In genomic region chr2:103662121-103662520, GRCm38 (mm10) we compare ENCODE assay signal across 8 mouse cellular contexts.
A peak's percentile ranks its signal among the peaks of the same experiment; 100 is the strongest.
DNase-seq lines count a peak whose midpoint lies in the region; ATAC-seq and TF ChIP-seq lines count a peak whose summit lies in the region.

No protein-coding gene starts in this region.

- no peak for TF ChIP-seq CTCF in C2C12 (IDR thresholded peaks at IDR 0.05; ENCODE audit: control insufficient read depth, insufficient read depth, insufficient read length)
- no peak for TF ChIP-seq CTCF in cerebellum, adult 2 months (IDR thresholded peaks at IDR 0.05; ENCODE audit: borderline replicate concordance, insufficient read depth, low read depth, low read length)

- H3K27ac ChIP-seq in cerebellum, adult 2 months (ENCODE audit: insufficient read depth, low read length), result no peak overlapping the region
- H3K27ac ChIP-seq in heart, embryonic 14.5 days (replicated peaks in 1 of 2; ENCODE audit: control insufficient read depth in 1 of 2, insufficient read depth in 1 of 2, low read depth in 2 of 2, low read length in 2 of 2), result peak overlapping the region; percentile 73 to 86

- H3K4me3 ChIP-seq in C2C12 (ENCODE audit: insufficient read depth, poor library complexity, severe bottlenecking) (no peak overlapping the region), myocyte (no peak overlapping the region)
- H3K4me3 ChIP-seq in cerebellum, adult 2 months (replicated peaks; ENCODE audit: insufficient read depth, low read depth, low read length), result no peak overlapping the region
- H3K4me3 ChIP-seq in heart, embryonic 14.5 days (ENCODE audit: control insufficient read depth in 1 of 2, insufficient read depth in 1 of 2, low read depth in 1 of 2, low read length in 2 of 2), result no peak overlapping the region

- peak overlapping the region; percentile 18 for H3K4me2 ChIP-seq in heart, embryonic 14.5 days (ENCODE audit: low read length)
- peak overlapping the region; percentile 70 for H3K4me2 ChIP-seq in myocyte (ENCODE audit: low read depth)

- H3K4me1 ChIP-seq in cerebellum, adult 2 months (ENCODE audit: control insufficient read depth, insufficient read depth, low read length), result peaks cover 8% of the 10 kb centered on the region; the same call in 1 of the 2 replicates
- H3K4me1 ChIP-seq in heart, embryonic 14.5 days (ENCODE audit: control insufficient read depth in 2 of 2, insufficient read depth in 2 of 2, low read length in 2 of 2), result peaks cover 35 to 68% of the 10 kb centered on the region in 2 experiments

- peaks cover 2% of the 10 kb centered on the region for H3K79me3 ChIP-seq in C2C12 (ENCODE audit: low read depth)

- H3ac ChIP-seq in C2C12 (ENCODE audit: control insufficient read depth, insufficient read length, low read depth) (no peak overlapping the region), myocyte (ENCODE audit: control insufficient read depth, insufficient read length) (no peak overlapping the region)

- H3K36me3 ChIP-seq in C2C12 (ENCODE audit: control insufficient read depth, insufficient read depth) (no peaks in the 10 kb centered on the region), myocyte (ENCODE audit: control insufficient read depth, insufficient read depth) (no peaks in the 10 kb centered on the region)
- H3K36me3 ChIP-seq in heart, embryonic 14.5 days (ENCODE audit: control insufficient read depth, insufficient read depth, low read length), result no peaks in the 10 kb centered on the region

- no peaks in the 10 kb centered on the region for H3K9me3 ChIP-seq in heart, embryonic 14.5 days (ENCODE audit: control insufficient read depth, low read length)

- ATAC-seq in heart, embryonic 14.5 days (ENCODE audit: insufficient number of reproducible peaks, insufficient read depth, low FRiP score, low read depth), result peak; percentile 78

- no peak for TF ChIP-seq POLR2A in cerebellum, adult 2 months (IDR thresholded peaks at IDR 0.05; ENCODE audit: borderline replicate concordance, insufficient read depth, low read length)
- TF ChIP-seq POLR2A in myocyte (IDR thresholded peaks at IDR 0.05; ENCODE audit: insufficient read length, low read depth), result no peak

- H3K27me3 ChIP-seq in C2C12 (ENCODE audit: control insufficient read depth, insufficient read depth, insufficient read length) (no peaks in the 10 kb centered on the region), myocyte (ENCODE audit: control insufficient read depth, insufficient read depth, insufficient read length) (no peaks in the 10 kb centered on the region)
- no peaks in the 10 kb centered on the region for H3K27me3 ChIP-seq in cerebellum, adult 2 months (ENCODE audit: control insufficient read depth, insufficient read depth, low read length)
- H3K27me3 ChIP-seq in heart, embryonic 14.5 days (ENCODE audit: control insufficient read depth, insufficient read depth, low read length), result no peaks in the 10 kb centered on the region

- H3K9ac ChIP-seq in heart, embryonic 14.5 days (ENCODE audit: low read length), result peak overlapping the region; percentile 58

- WGBS in cerebellum, adult 2 months, result 35% methylated on average over 4 of the region's 4 CpGs
- WGBS in heart, embryonic 14.5 days, result 15% methylated on average over 4 of the region's 4 CpGs

- DNase-seq in gastrocnemius, adult 18-20 months (ENCODE audit: low spot score), result peak; percentile 80
- no peak for DNase-seq in gastrocnemius, postnatal 4 days (ENCODE audit: low spot score in 2 of 2)
- DNase-seq in cerebellum, adult 2 months, result peak; percentile 41 to 83
- no peak for DNase-seq in ovary, adult 18-20 months (ENCODE audit: low spot score)
- DNase-seq in testis, postnatal 10 days (ENCODE audit: low spot score), result no peak

- H3K79me2 ChIP-seq in C2C12 (ENCODE audit: control insufficient read depth, insufficient read depth) (peaks cover 13% of the 10 kb centered on the region), myocyte (ENCODE audit: control insufficient read depth, insufficient read depth) (peaks cover 5% of the 10 kb centered on the region)

TF ChIP-seq in C2C12, 6 proteins besides CTCF, POLR2A, EP300 and RAD21:
- TF ChIP-seq MYOD1 (IDR thresholded peaks at IDR 0.05; ENCODE audit: control insufficient read depth, insufficient read length, low read depth) (peak; percentile 84), FOSL1 (IDR thresholded peaks at IDR 0.05; ENCODE audit: insufficient read depth, low read length, poor library complexity, severe bottlenecking) (peak; percentile 46), USF1 (IDR thresholded peaks at IDR 0.05; ENCODE audit: low read depth) (no peak)

TF ChIP-seq in myocyte, 11 proteins besides CTCF, POLR2A, EP300 and RAD21:
- TF ChIP-seq CEBPB (IDR thresholded peaks at IDR 0.05; ENCODE audit: insufficient read depth, poor library complexity, severe bottlenecking), result 0 out of 2 replicates have a peak, but pooled peaks have one; percentile 5
- TF ChIP-seq MYOD1 (IDR thresholded peaks at IDR 0.05; ENCODE audit: control insufficient read depth in 1 of 3, insufficient read length in 2 of 3, low read depth in 2 of 3), result peak; percentile 61 to 90 (median 85)
- no peak for TF ChIP-seq TCF3 (IDR thresholded peaks at IDR 0.05; ENCODE audit: insufficient read length, low read depth)
- TF ChIP-seq SRF (IDR thresholded peaks at IDR 0.05; ENCODE audit: control insufficient read depth, insufficient read length, low read depth), result no peak
- TF ChIP-seq E2F4 (IDR thresholded peaks at IDR 0.05; ENCODE audit: insufficient read depth), result no peak
- TF ChIP-seq REST (IDR thresholded peaks at IDR 0.05; ENCODE audit: insufficient read depth, insufficient read length), result no peak
- TF ChIP-seq MAX (IDR thresholded peaks at IDR 0.05; ENCODE audit: low read depth), result no peak
- TF ChIP-seq TCF12 (IDR thresholded peaks at IDR 0.05; ENCODE audit: insufficient read depth, poor library complexity, severe bottlenecking), result peak; percentile 68
- no peak for TF ChIP-seq USF1 (IDR thresholded peaks at IDR 0.05; ENCODE audit: low read depth)
- TF ChIP-seq MYOG (IDR thresholded peaks at IDR 0.05; ENCODE audit: control insufficient read depth in 1 of 3, insufficient read depth in 1 of 3, insufficient read length in 2 of 3, low read depth in 2 of 3), result peak; percentile 48 to 90 (median 84)
- TF ChIP-seq POLR2AphosphoS2 (IDR thresholded peaks at IDR 0.05; ENCODE audit: insufficient read length, low read depth), result no peak

Comparison
In these comparisons a context has a peak if more than half of its experiments do, and no peak if none do; other contexts are left out.
1. DNase-seq: peak in gastrocnemius, adult 18-20 months (single experiment) and cerebellum, adult 2 months (2 of 2); none in gastrocnemius, postnatal 4 days (0 of 2), ovary, adult 18-20 months (single experiment) and testis, postnatal 10 days (single experiment).